Mouse (Mus musculus) layer of hippocampus, adult 2 months (tissue): Measurements from ENCODE around the gene Coasy. TPM values are rescaled to one million over a fixed set of nuclear protein-coding genes. Genes with fewer than 3 reads are reported as not detected.

Experiments used
- DNase-seq, 2 experiments: peaks; one replicate each; pipeline ENCODE4 v3.0.0; 2022; ENCODE audit warnings: low spot score in 2 of 2
- H3K27ac ChIP-seq: fragments of 200-600 bp; 2 replicates; pipeline ENCODE4 v1.8.1; 2022
- H3K4me3 ChIP-seq: fragments of 200-600 bp; 2 replicates; pipeline ENCODE4 v1.8.1; 2022; ENCODE audit warnings: mild to moderate bottlenecking
- CTCF ChIP-seq: fragments of 200-600 bp; conservative IDR thresholded peaks from 2 replicates; pipeline ENCODE4 v1.8.1; 2022; ENCODE audit warnings: antibody characterized with exemption, mild to moderate bottlenecking, moderate library complexity
- long read RNA-seq, 2 experiments: library from polyadenylated mRNA; stranded (forward); transcript quantifications; one replicate each; pipeline ENCODE4 v2.0.0; 2021; ENCODE audit warnings: borderline mapping rate in 2 of 2
- total RNA-seq, 2 experiments: library from RNA; stranded (reverse); gene quantifications; 2 replicates each; pipeline ENCODE4 v1.2.3; 2021

Coasy gene
- 10 to 100 TPM; 24.9 to 25.8 TPM for total RNA-seq
- long read RNA-seq, experiment 1, transcript Coasy-202 (9 exons, 2,386 nt) = minor isoform, 5 of 17 reads
- long read RNA-seq, experiment 1, transcript Coasy-201 (10 exons, 2,138 nt) = major isoform, 8 of 17 reads
- long read RNA-seq, experiment 1, partial matches to known transcripts = 3 of 17 reads
- long read RNA-seq, experiment 1, other reads (novel, unspliced or antisense) = 1 of 17 reads
- long read RNA-seq, experiment 2, transcript Coasy-202 (9 exons, 2,386 nt) = minor isoform, 11 of 39 reads
- long read RNA-seq, experiment 2, transcript Coasy-201 (10 exons, 2,138 nt) = major isoform, 20 of 39 reads
- long read RNA-seq, experiment 2, partial matches to known transcripts = 0 of 39 reads
- long read RNA-seq, experiment 2, other reads (novel, unspliced or antisense) = 8 of 39 reads

DNA sequence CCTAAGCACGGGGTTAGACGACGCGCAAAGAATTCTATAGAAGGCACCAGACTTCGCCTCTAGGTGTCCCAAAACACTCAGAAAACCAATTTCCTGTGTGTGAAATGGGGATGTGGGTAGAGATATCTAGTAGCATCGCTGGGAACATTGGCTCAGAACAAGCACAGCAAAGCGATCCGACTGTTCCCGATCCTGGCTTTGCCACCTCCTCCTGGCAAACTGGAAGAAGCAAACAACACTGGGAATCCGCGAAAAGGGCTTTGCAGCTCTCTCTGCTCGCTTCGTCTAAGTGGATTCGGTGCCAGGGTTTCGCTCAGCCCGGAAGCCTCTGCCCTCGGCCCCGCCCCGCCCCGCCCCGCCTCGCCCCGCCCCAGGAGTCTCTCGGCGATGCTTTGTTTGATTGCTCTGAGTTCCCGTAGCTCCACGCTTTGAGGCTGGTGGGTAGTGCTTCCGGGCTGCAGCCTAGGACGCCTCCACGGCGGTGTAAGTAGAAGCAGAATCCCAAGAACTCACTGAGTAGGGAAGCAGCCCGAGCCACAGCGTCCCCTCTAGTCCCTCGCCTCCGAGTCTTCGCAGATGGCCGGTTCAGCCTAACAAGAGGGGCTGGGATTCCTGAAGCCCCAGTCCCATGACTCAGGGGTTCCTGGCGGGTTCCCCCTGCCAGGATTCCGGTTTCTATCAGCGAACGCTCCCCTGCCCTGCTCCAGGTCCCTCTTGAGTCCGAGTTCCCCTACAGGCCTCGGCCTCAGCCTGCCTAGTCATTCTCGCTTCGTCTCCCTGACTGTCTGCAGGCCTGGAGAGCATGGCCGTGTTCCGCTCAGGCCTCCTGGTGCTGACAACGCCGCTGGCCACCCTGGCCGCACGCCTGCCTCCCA is at the start of gene Coasy:
Gene Coasy, plus strand, starts transcription at position 358 of the 875 bp plus-strand sequence.
- H3K4me3 ChIP-seq = peak within 1 kb of the TSS; percentile 92

GRCm38 (mm10) chr11:101033856-101034500 is 48.4 kb upstream of the Coasy start:
- DNase-seq = no peak
- TF ChIP-seq CTCF = no peak
- Histone ChIP-seq H3K4me3 (no peak overlapping the region), H3K27ac (peak overlapping the region; percentile 72)

More for the DNA sequence above, at the start of gene Coasy:
- TF ChIP-seq CTCF = peak; percentile 76
- peak; percentile 89 to 93 for DNase-seq
- H3K27ac ChIP-seq = peak within 1 kb of the TSS; percentile 94

- DNase-seq = no peak
- Histone ChIP-seq H3K4me3 (no peak overlapping the region), H3K27ac (peak overlapping the region; percentile 72)
- no peak for TF ChIP-seq CTCF
These were observed 47.6 kb upstream of the Coasy start for GRCm38 (mm10) chr11:101034614-101035327.

DNA sequence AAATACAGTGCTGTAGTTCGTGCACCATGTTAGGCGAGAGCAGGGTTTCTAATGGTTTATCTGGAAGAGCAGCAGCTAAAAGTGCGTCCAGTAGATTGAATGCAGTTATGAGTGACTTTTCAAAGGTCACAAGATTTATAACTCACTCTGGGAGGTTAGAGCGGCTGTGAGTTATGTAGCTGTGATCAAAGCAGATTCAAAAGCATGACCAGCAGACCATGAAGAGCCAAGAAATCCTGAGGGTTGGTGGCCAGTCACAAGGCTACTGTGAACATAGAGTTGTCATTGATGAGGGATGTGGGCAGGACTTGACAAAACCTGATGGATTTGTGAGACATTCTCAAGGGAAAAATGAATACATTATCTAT is 47.1 kb upstream of the Coasy start:
- no peak for TF ChIP-seq CTCF
- Histone ChIP-seq H3K4me3 (no peak overlapping the region), H3K27ac (peak overlapping the region; percentile 72)
- DNase-seq = no peak

- TF ChIP-seq CTCF = no peak
- H3K4me3 ChIP-seq = no peak overlapping the region
- peak overlapping the region; percentile 59 for H3K27ac ChIP-seq
- no peak for DNase-seq
These were observed 44.6 kb upstream of the Coasy start for GRCm38 (mm10) chr11:101037795-101038194.

DNA sequence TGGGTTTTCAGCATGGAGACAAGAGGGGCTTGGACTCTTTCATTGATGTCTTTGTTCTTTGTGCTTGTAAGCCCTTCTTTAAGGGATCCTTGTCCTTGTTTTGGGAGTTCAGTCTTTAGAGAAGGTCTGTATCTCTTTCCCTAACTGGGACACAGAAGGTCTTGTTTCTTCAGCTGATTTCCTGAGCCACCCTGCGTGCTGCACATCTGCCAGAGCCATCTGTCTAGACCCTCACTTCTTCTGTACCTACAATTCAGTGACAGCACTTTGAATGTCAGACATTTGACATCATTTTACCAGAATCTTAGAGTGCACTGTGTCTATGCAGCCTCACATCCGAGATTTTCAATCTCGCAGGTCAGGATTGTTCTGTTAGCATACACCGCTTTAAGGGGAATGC is 36.5 kb upstream of the Coasy start:
- Histone ChIP-seq H3K4me3 (no peak overlapping the region), H3K27ac (peak overlapping the region; percentile 84)
- no peak for DNase-seq
- TF ChIP-seq CTCF = no peak

GRCm38 (mm10) chr11:101046440-101046839 is 35.9 kb upstream of the Coasy start:
- Histone ChIP-seq H3K27ac (peak overlapping the region; percentile 84), H3K4me3 (no peak overlapping the region)

GRCm38 (mm10) chr11:101047502-101047901 is 34.9 kb upstream of the Coasy start:
- no peak for DNase-seq
- Histone ChIP-seq H3K4me3 (no peak overlapping the region), H3K27ac (peak overlapping the region; percentile 84; the same call in 1 of the 2 replicates)
- no peak for TF ChIP-seq CTCF

More at GRCm38 (mm10) chr11:101046440-101046839, 35.9 kb upstream of the Coasy start:
- no peak for DNase-seq
- no peak for TF ChIP-seq CTCF

GRCm38 (mm10) chr11:101050359-101050758 is 32.0 kb upstream of the Coasy start:
- 0 out of 2 replicates have a peak, but pooled peaks have one; percentile 10 for TF ChIP-seq CTCF
- peak overlapping the region; percentile 84 for H3K27ac ChIP-seq
- DNase-seq = peak in 1 of 2 experiments; percentile 66

GRCm38 (mm10) chr11:101051051-101051493 is 31.3 kb upstream of the Coasy start:
- DNase-seq = peak in 1 of 2 experiments; percentile 60
- no peak for TF ChIP-seq CTCF
- no peak overlapping the region for H3K4me3 ChIP-seq
- peak overlapping the region; percentile 84 for H3K27ac ChIP-seq

More at GRCm38 (mm10) chr11:101050359-101050758, 32.0 kb upstream of the Coasy start:
- no peak overlapping the region for H3K4me3 ChIP-seq

DNA sequence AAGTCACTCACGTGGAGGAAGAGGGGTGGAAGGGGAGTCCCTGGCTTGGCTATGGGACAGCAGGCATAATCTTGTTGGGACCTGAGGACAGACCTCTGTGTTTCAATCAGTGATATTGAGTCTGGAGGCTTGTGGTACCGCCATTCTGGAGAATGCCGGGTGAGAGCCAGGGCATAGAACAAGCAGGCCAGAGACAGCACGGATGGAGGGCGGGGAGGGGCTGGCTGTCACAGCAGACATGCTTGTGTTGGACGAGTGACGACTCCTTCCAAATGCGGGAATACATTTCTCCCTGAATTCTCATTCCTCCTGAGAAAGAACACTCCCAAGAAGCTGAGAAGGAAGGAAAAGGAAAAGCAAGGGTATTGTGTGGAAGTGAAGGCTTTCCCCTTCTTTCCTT is 30.7 kb upstream of the Coasy start:
- H3K4me3 ChIP-seq = no peak overlapping the region
- TF ChIP-seq CTCF = no peak
- DNase-seq = no peak
- peak overlapping the region; percentile 84 for H3K27ac ChIP-seq
